In genomic region chr6:107931174-107931557, GRCm38 (mm10) we compare ENCODE assay signal across 19 mouse cellular contexts.
DNase-seq lines count a peak whose midpoint lies in the region; ATAC-seq lines count a peak whose summit lies in the region.
"Had no signal": no experiment of that assay in that cellular context is flagged by ENCODE, and none has a peak within 500 bp of the region (broad histone marks: within the 10 kb centered on the region; RNA-seq: fewer than 3 reads in every experiment).

No protein-coding gene starts in this region.

- H3K4me2 ChIP-seq in hindbrain, embryonic 12.5 days (replicated peaks): no peak overlapping the region
- H3K4me2 ChIP-seq in midbrain, embryonic 12.5 days (replicated peaks): no peak overlapping the region
- H3K4me2 ChIP-seq in embryonic facial prominence, embryonic 15.5 days (replicated peaks): no peak overlapping the region
- no peak overlapping the region for H3K4me2 ChIP-seq in midbrain, embryonic 14.5 days (ENCODE audit: low read length)
- H3K4me2 ChIP-seq: forebrain, embryonic 12.5 days; heart, embryonic 11.5 days; heart, embryonic 15.5 days; intestine, embryonic 15.5 days had no signal

- DNase-seq in hindbrain, embryonic 10.5 days (ENCODE audit: low spot score): no peak
- no peak for DNase-seq in midbrain, embryonic 10.5 days (ENCODE audit: low spot score)
- no peak for DNase-seq in midbrain, embryonic 14.5 days
- no peak for DNase-seq in layer of hippocampus, postnatal 25 days (ENCODE audit: extremely low spot score in 1 of 2, low spot score in 1 of 2)
- DNase-seq: adrenal gland, postnatal 25 days; cerebellum, adult 18-20 months; cerebellum, adult 9-11 months; cerebellum, postnatal 36 days; gastrocnemius, postnatal 10 days; heart, adult 2 months had no signal

- no peaks in the 10 kb centered on the region for H3K4me1 ChIP-seq in hindbrain, embryonic 12.5 days
- H3K4me1 ChIP-seq in hindbrain, embryonic 10.5 days (replicated peaks): peaks cover 9% of the 10 kb centered on the region
- H3K4me1 ChIP-seq in midbrain, embryonic 12.5 days: peaks cover 12% of the 10 kb centered on the region; the same call in 1 of the 2 replicates
- H3K4me1 ChIP-seq in midbrain, embryonic 10.5 days: peaks cover 6% of the 10 kb centered on the region; the same call in 1 of the 2 replicates
- 0 out of 2 replicates have a peak, but pooled peaks cover 3% of the 10 kb centered on the region for H3K4me1 ChIP-seq in embryonic facial prominence, embryonic 15.5 days
- peaks cover 8% of the 10 kb centered on the region; the same call in 1 of the 2 replicates for H3K4me1 ChIP-seq in midbrain, embryonic 14.5 days (ENCODE audit: control insufficient read depth, insufficient read depth, low read length)
- H3K4me1 ChIP-seq: heart, embryonic 15.5 days; intestine, embryonic 15.5 days had no signal

- no peak; the same call in 1 of the 2 replicates for ATAC-seq in hindbrain, embryonic 12.5 days (ENCODE audit: low FRiP score)
- no peak for ATAC-seq in midbrain, embryonic 12.5 days (ENCODE audit: low FRiP score, low read depth)
- ATAC-seq in embryonic facial prominence, embryonic 15.5 days (ENCODE audit: insufficient number of reproducible peaks, low FRiP score, low TSS enrichment, low read depth): no peak
- no peak for ATAC-seq in midbrain, embryonic 14.5 days (ENCODE audit: low FRiP score, low TSS enrichment)
- no peak for ATAC-seq in erythroid progenitor cell, adult 5-6 weeks (replicated peaks; ENCODE audit: low FRiP score, poor library complexity, severe bottlenecking)
- ATAC-seq: forebrain, embryonic 16.5 days; intestine, embryonic 15.5 days had no signal

- H3K4me3 ChIP-seq in hindbrain, embryonic 12.5 days: no peak overlapping the region
- H3K4me3 ChIP-seq in hindbrain, embryonic 10.5 days: no peak overlapping the region
- H3K4me3 ChIP-seq in midbrain, embryonic 12.5 days: no peak overlapping the region
- no peak overlapping the region for H3K4me3 ChIP-seq in midbrain, embryonic 10.5 days
- no peak overlapping the region for H3K4me3 ChIP-seq in embryonic facial prominence, embryonic 15.5 days (replicated peaks)
- H3K4me3 ChIP-seq in midbrain, embryonic 14.5 days (replicated peaks; ENCODE audit: low read depth, low read length): no peak overlapping the region
- H3K4me3 ChIP-seq: forebrain, embryonic 12.5 days; heart, adult 2 months; heart, embryonic 15.5 days; intestine, embryonic 15.5 days had no signal

- no peaks in the 10 kb centered on the region for H3K27me3 ChIP-seq in hindbrain, embryonic 12.5 days
- no peaks in the 10 kb centered on the region for H3K27me3 ChIP-seq in hindbrain, embryonic 10.5 days (ENCODE audit: insufficient read depth, poor library complexity, severe bottlenecking)
- H3K27me3 ChIP-seq in midbrain, embryonic 12.5 days: no peaks in the 10 kb centered on the region
- H3K27me3 ChIP-seq in midbrain, embryonic 10.5 days (ENCODE audit: low read depth, poor library complexity, severe bottlenecking): no peaks in the 10 kb centered on the region
- no peaks in the 10 kb centered on the region for H3K27me3 ChIP-seq in embryonic facial prominence, embryonic 15.5 days
- H3K27me3 ChIP-seq in midbrain, embryonic 14.5 days (ENCODE audit: control insufficient read depth, insufficient read depth, low read length): no peaks in the 10 kb centered on the region
- H3K27me3 ChIP-seq: forebrain, embryonic 12.5 days; heart, embryonic 15.5 days; intestine, embryonic 15.5 days had no signal

- WGBS in hindbrain, embryonic 12.5 days: 70% methylated on average over 4 of the region's 4 CpGs
- WGBS in hindbrain, embryonic 10.5 days: 67% methylated on average over 4 of the region's 4 CpGs
- WGBS in midbrain, embryonic 12.5 days: 73% methylated on average over 4 of the region's 4 CpGs
- 83% methylated on average over 4 of the region's 4 CpGs for WGBS in midbrain, embryonic 10.5 days
- WGBS in embryonic facial prominence, embryonic 15.5 days: 44% methylated on average over 4 of the region's 4 CpGs
- WGBS in midbrain, embryonic 14.5 days: 54% methylated on average over 4 of the region's 4 CpGs

- no peak overlapping the region for H3K9ac ChIP-seq in hindbrain, embryonic 12.5 days
- H3K9ac ChIP-seq in midbrain, embryonic 12.5 days (replicated peaks): no peak overlapping the region
- H3K9ac ChIP-seq in embryonic facial prominence, embryonic 15.5 days: no peak overlapping the region
- no peak overlapping the region for H3K9ac ChIP-seq in midbrain, embryonic 14.5 days (replicated peaks; ENCODE audit: low read length)
- H3K9ac ChIP-seq: forebrain, embryonic 12.5 days; heart, embryonic 15.5 days; intestine, embryonic 15.5 days had no signal

- peak overlapping the region; percentile 1; the same call in 1 of the 2 replicates for H3K27ac ChIP-seq in hindbrain, embryonic 12.5 days
- H3K27ac ChIP-seq in hindbrain, embryonic 10.5 days: no peak overlapping the region
- peak overlapping the region; percentile 50 for H3K27ac ChIP-seq in midbrain, embryonic 12.5 days (replicated peaks)
- no peak overlapping the region; the same call in 1 of the 2 replicates for H3K27ac ChIP-seq in midbrain, embryonic 10.5 days (replicated peaks)
- peak overlapping the region; percentile 49 for H3K27ac ChIP-seq in embryonic facial prominence, embryonic 15.5 days (replicated peaks)
- peak overlapping the region; percentile 21; the same call in 1 of the 2 replicates for H3K27ac ChIP-seq in midbrain, embryonic 14.5 days (replicated peaks; ENCODE audit: low read depth, low read length)
- H3K27ac ChIP-seq: forebrain, embryonic 12.5 days; heart, adult 2 months; heart, embryonic 15.5 days; intestine, embryonic 15.5 days had no signal

- H3K9me3 ChIP-seq in hindbrain, embryonic 12.5 days (replicated peaks): no peaks in the 10 kb centered on the region
- no peaks in the 10 kb centered on the region for H3K9me3 ChIP-seq in hindbrain, embryonic 10.5 days
- no peaks in the 10 kb centered on the region for H3K9me3 ChIP-seq in midbrain, embryonic 12.5 days
- no peaks in the 10 kb centered on the region for H3K9me3 ChIP-seq in midbrain, embryonic 10.5 days (replicated peaks)
- no peaks in the 10 kb centered on the region for H3K9me3 ChIP-seq in embryonic facial prominence, embryonic 15.5 days (replicated peaks)
- no peaks in the 10 kb centered on the region for H3K9me3 ChIP-seq in midbrain, embryonic 14.5 days (ENCODE audit: control insufficient read depth, low read length)
- H3K9me3 ChIP-seq: forebrain, embryonic 12.5 days; heart, embryonic 15.5 days; intestine, embryonic 15.5 days had no signal

- H3K36me3 ChIP-seq in hindbrain, embryonic 12.5 days: no peaks in the 10 kb centered on the region
- H3K36me3 ChIP-seq in hindbrain, embryonic 10.5 days: no peaks in the 10 kb centered on the region
- no peaks in the 10 kb centered on the region for H3K36me3 ChIP-seq in midbrain, embryonic 12.5 days
- H3K36me3 ChIP-seq in midbrain, embryonic 10.5 days: no peaks in the 10 kb centered on the region
- no peaks in the 10 kb centered on the region for H3K36me3 ChIP-seq in embryonic facial prominence, embryonic 15.5 days
- no peaks in the 10 kb centered on the region for H3K36me3 ChIP-seq in midbrain, embryonic 14.5 days (ENCODE audit: control insufficient read depth, insufficient read depth, low read length)
- H3K36me3 ChIP-seq: forebrain, embryonic 12.5 days; heart, embryonic 15.5 days; intestine, embryonic 15.5 days had no signal

Comparison
In these comparisons a context has a peak if more than half of its experiments do, and no peak if none do; other contexts are left out.
1. H3K27ac ChIP-seq: peak in hindbrain, embryonic 12.5 days (single experiment), midbrain, embryonic 12.5 days (single experiment), embryonic facial prominence, embryonic 15.5 days (single experiment) and midbrain, embryonic 14.5 days (single experiment); none in hindbrain, embryonic 10.5 days (single experiment) and midbrain, embryonic 10.5 days (single experiment).